Mouse (Mus musculus): ENCODE measurements around the gene Batf. TPM values are rescaled to one million over a fixed set of nuclear protein-coding genes. Genes with fewer than 3 reads are reported as not detected.

Gene Batf
- total and polyA plus RNA-seq, 2 experiments from 2014 or later = 1.4 to 2.6 TPM

GRCm38 (mm10) chr12:85754611-85755265 lies 68.3 kb downstream of the Batf start:
- ATAC-seq (ENCODE audit: insufficient read depth, low read depth) (0 out of 2 replicates have a peak, but pooled peaks have one; percentile 33), DNase-seq (ENCODE audit: low spot score) (no peak)
- H3K9ac ChIP-seq (replicated peaks; ENCODE audit: low read depth, low read length) = no peak overlapping the region
- no peaks in the 10 kb centered on the region for H3K9me3 ChIP-seq (replicated peaks; ENCODE audit: control insufficient read depth, low read length)
- WGBS = 54% methylated on average over 5 of the region's 5 CpGs
- no peaks in the 10 kb centered on the region for H3K27me3 ChIP-seq (ENCODE audit: control insufficient read depth, insufficient read depth, low read length)
- H3K27ac ChIP-seq (ENCODE audit: low read depth) = no peak overlapping the region
- no peaks in the 10 kb centered on the region for H3K4me1 ChIP-seq (ENCODE audit: control insufficient read depth, insufficient read depth)
- no peak for TF ChIP-seq CTCF (IDR thresholded peaks at IDR 0.05; ENCODE audit: low read depth)
- H3K4me2 ChIP-seq (ENCODE audit: low read depth, low read length) = no peak overlapping the region
- H3K36me3 ChIP-seq (replicated peaks; ENCODE audit: control insufficient read depth, insufficient read depth, low read length) = no peaks in the 10 kb centered on the region
- no peak overlapping the region for H3K4me3 ChIP-seq (ENCODE audit: low read depth, low read length)

- H3K27me3 ChIP-seq (ENCODE audit: control insufficient read depth, insufficient read depth, low read length) = no peaks in the 10 kb centered on the region
- H3K27ac ChIP-seq (ENCODE audit: low read depth) = peak overlapping the region; percentile 27; the same call in 1 of the 2 replicates
- DNase-seq (ENCODE audit: low spot score) (no peak), ATAC-seq (ENCODE audit: insufficient read depth, low read depth) (no peak; the same call in 1 of the 2 replicates)
- H3K4me3 ChIP-seq (ENCODE audit: low read depth, low read length) = no peak overlapping the region
- WGBS = 52% methylated on average over 3 of the region's 3 CpGs
- no peak overlapping the region for H3K9ac ChIP-seq (replicated peaks; ENCODE audit: low read depth, low read length)
- H3K4me1 ChIP-seq (ENCODE audit: control insufficient read depth, insufficient read depth) = no peaks in the 10 kb centered on the region
- H3K36me3 ChIP-seq (replicated peaks; ENCODE audit: control insufficient read depth, insufficient read depth, low read length) = no peaks in the 10 kb centered on the region
- no peak overlapping the region for H3K4me2 ChIP-seq (ENCODE audit: low read depth, low read length)
- no peaks in the 10 kb centered on the region for H3K9me3 ChIP-seq (replicated peaks; ENCODE audit: control insufficient read depth, low read length)
- TF ChIP-seq CTCF (IDR thresholded peaks at IDR 0.05; ENCODE audit: low read depth) (no peak), EP300 (IDR thresholded peaks at IDR 0.05; ENCODE audit: low read depth) (no peak)
Measured at GRCm38 (mm10) chr12:85756455-85756854, 70.0 kb downstream of the Batf start.

- H3K27ac ChIP-seq (ENCODE audit: low read depth) = peak overlapping the region; percentile 27; the same call in 1 of the 2 replicates
- no peak overlapping the region for H3K4me3 ChIP-seq (ENCODE audit: low read depth, low read length)
- no peaks in the 10 kb centered on the region for H3K9me3 ChIP-seq (replicated peaks; ENCODE audit: control insufficient read depth, low read length)
- DNase-seq (ENCODE audit: low spot score) (no peak), ATAC-seq (ENCODE audit: insufficient read depth, low read depth) (peak; percentile 62)
- H3K27me3 ChIP-seq (ENCODE audit: control insufficient read depth, insufficient read depth, low read length) = no peaks in the 10 kb centered on the region
- TF ChIP-seq CTCF (IDR thresholded peaks at IDR 0.05; ENCODE audit: low read depth) = no peak
- no peak for TF ChIP-seq EP300 (IDR thresholded peaks at IDR 0.05; ENCODE audit: low read depth)
- H3K4me1 ChIP-seq (ENCODE audit: control insufficient read depth, insufficient read depth) = no peaks in the 10 kb centered on the region
- no peaks in the 10 kb centered on the region for H3K36me3 ChIP-seq (replicated peaks; ENCODE audit: control insufficient read depth, insufficient read depth, low read length)
- H3K4me2 ChIP-seq (ENCODE audit: low read depth, low read length) = no peak overlapping the region
- 30% methylated on average over 3 of the region's 3 CpGs for WGBS
- H3K9ac ChIP-seq (replicated peaks; ENCODE audit: low read depth, low read length) = no peak overlapping the region
Measured at GRCm38 (mm10) chr12:85757074-85757473, 70.6 kb downstream of the Batf start.

Small RNA genes within 50 kb of the gene (microRNA-seq; reads per million reads assigned to microRNA genes)
- not detected for gene Gm47285

Other genes starting within 250 kb of the Batf start
- 12.8 and 18.5 TPM in 2 replicates for gene Fos, start 212.8 kb upstream of the Batf start, total RNA-seq (2014; rRNA removed; ENCODE audit: low replicate concordance)
- 1.6 and 2.7 TPM in 2 replicates for gene Fos, start 212.8 kb upstream of the Batf start, polyA plus RNA-seq (2015; fragmentation: Nextera tagmentation; extraction: Ambion mirVana)
- 17.6 and 17.9 TPM in 2 replicates for gene Jdp2, start 87.6 kb upstream of the Batf start, total RNA-seq (2014; rRNA removed; ENCODE audit: low replicate concordance)
- 0.44 TPM in 1 of 2 replicates, not detected in the other for gene Jdp2, start 87.6 kb upstream of the Batf start, polyA plus RNA-seq (2015; fragmentation: Nextera tagmentation; extraction: Ambion mirVana)
- 16.2 and 28.2 TPM in 2 replicates for gene Flvcr2, start 59.9 kb downstream of the Batf start, total RNA-seq (2014; rRNA removed; ENCODE audit: low replicate concordance)
- gene Flvcr2, start 59.9 kb downstream of the Batf start, polyA plus RNA-seq (2015; fragmentation: Nextera tagmentation; extraction: Ambion mirVana) = 7.3 and 9.7 TPM in 2 replicates
- 14.2 and 28.8 TPM in 2 replicates for gene Erg28, start 137.9 kb downstream of the Batf start, total RNA-seq (2014; rRNA removed; ENCODE audit: low replicate concordance)
- 27.7 and 30.2 TPM in 2 replicates for gene Erg28, start 137.9 kb downstream of the Batf start, polyA plus RNA-seq (2015; fragmentation: Nextera tagmentation; extraction: Ambion mirVana)
- gene Ttll5, start 138.0 kb downstream of the Batf start, total RNA-seq (2014; rRNA removed; ENCODE audit: low replicate concordance) = 16.8 and 21.2 TPM in 2 replicates
- 5.9 and 6.3 TPM in 2 replicates for gene Ttll5, start 138.0 kb downstream of the Batf start, polyA plus RNA-seq (2015; fragmentation: Nextera tagmentation; extraction: Ambion mirVana)